Mouse (Mus musculus) bone marrow, adult 2 months (tissue): ENCODE results near the gene Syn3.

Experiments used
- CTCF ChIP-seq: fragments of 200-500 bp; IDR thresholded peaks from 2 replicates; pipeline ENCODE4 v1.5.1; 2011; ENCODE audit warnings: low read length, control low read depth; ENCODE audit not compliant: control insufficient read depth, insufficient read depth
- POLR2A ChIP-seq: fragments of 200-500 bp; IDR thresholded peaks from 2 replicates; pipeline ENCODE4 v1.6.1; 2011; ENCODE audit warnings: low read depth, mild to moderate bottlenecking, control low read depth, low read length, borderline replicate concordance; ENCODE audit not compliant: control insufficient read depth

DNA sequence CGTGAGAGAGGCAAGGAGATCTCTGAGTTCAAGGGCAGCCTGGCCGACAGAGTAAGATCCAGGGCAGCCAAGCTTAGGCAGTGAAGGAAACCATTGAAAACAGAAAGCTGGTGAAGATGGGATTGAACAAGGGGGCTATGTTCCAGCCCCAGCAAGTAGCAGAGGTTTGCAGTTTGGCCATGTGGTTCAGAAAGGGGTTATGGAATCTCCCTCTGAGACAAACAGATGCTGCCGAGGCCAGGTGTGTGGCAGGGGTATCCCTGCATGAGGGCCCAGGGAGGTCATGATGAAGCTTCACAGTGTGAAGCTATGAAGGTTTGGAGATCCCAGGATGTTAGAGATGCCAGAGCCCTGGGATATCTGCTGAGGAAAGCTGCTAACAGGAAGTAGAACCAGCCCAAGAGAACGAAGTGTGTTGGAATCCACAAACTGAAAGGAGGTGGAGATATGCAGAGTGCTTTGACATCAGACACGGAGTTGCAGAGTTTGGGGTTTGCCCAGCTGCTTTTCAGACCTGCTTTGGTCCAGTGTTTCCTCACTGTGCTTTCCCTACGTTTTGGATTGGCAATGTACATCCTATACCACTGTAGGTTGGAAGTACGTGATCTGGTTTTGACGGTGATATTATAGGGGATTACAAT lies 134.9 kb downstream of the Syn3 start:
- no peak for TF ChIP-seq POLR2A
- TF ChIP-seq CTCF: no peak
